Mouse (Mus musculus) urinary bladder, adult 18-20 months (tissue): ENCODE results near the gene Cdc27.
A peak's percentile ranks its signal among the peaks of the same experiment; 100 is the strongest.

Source experiments
- DNase-seq, 2 experiments: peaks; one replicate each; pipeline ENCODE4 v3.0.0; 2022; ENCODE audit warnings: low spot score in 2 of 2, mixed read lengths in 2 of 2

The Cdc27 gene

GRCm38 (mm10) chr11:104550406-104550974 is at the start of gene Cdc27, which contains the start of gene Myl4:
TSS of gene Cdc27 (minus strand) at chr11:104550620.
TSS of gene Myl4 (plus strand) at chr11:104550663.
- peak; percentile 98 to 100 for DNase-seq

DNA sequence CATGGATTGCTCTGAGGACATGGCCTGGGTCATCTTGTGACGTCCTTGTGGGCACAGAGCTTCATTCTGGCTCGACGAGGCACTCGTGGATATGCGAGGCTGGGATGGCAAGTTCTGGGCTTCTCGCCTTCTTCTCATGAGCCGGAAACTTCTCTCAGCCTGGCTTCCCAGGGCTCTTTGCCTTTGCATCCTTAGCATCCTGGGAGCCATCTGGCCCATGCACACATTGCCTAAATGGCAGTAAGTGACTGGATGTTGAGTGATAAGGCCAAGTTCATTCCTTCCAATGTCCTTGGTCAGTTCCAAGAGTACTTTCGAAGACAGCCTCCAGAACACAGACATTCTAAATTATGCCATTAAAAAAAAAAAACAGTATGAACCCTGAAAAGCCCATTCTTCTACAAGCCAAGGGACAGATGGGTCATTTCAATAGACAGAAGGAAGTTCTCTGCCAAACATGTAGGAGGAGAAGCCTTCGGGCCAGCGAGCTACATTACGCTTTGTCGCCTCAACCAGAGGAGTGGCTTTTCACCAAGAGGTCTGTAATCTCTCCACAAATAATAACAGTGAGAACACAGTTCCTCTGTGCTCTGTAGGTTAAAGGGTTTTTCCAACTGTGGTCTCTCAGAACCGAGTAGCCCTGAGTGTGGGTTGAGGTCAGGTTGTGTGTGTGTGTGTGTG is 49.0 kb upstream of the Cdc27 start:
- peak in 1 of 2 experiments; percentile 20 for DNase-seq

GRCm38 (mm10) chr11:104596365-104596764 is 45.9 kb upstream of the Cdc27 start:
- DNase-seq = no peak

GRCm38 (mm10) chr11:104592066-104592835 is 41.8 kb upstream of the Cdc27 start:
- no peak for DNase-seq

- peak; percentile 46 to 60 for DNase-seq
Measured at GRCm38 (mm10) chr11:104590148-104590547, 39.7 kb upstream of the Cdc27 start.

DNA sequence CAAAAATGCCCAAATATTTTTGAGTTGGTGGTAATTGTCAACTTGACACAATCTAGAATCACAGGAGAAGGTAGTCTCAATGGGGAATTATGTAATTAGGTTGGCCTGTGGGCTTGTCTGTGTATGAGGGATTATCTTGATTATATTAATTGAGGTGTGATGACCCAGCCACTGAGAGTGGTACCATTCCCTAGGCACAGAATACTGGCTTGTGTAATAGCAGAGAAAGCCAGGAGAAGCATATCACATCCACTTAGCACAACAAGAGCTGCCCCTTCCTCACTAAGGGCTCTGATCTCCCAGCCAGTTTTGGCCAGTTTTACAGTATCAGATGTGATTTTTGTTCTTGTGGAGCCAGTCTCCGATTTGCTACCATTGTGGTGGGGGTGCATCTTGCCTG is 39.1 kb upstream of the Cdc27 start:
- DNase-seq = no peak

GRCm38 (mm10) chr11:104588513-104588912 is 38.1 kb upstream of the Cdc27 start:
- no peak for DNase-seq

DNA sequence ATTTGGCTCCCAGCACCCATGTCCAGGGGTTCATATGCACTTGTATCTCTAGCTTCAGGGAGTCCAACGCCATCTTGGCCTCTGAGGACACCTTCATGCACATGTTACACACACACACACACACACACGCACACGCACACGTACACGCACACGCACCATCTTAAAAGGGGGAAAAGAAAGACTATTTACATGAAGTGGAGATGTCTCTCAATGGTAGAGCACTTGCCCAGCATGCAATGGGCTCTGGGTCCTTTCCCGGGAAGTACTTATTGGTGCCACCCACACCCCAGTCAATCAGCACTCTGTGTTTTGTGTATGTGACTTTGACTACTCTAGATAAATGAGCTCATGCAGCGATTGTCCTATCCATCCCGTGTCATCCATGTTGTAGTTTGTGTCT is 37.5 kb upstream of the Cdc27 start:
- no peak for DNase-seq

DNA sequence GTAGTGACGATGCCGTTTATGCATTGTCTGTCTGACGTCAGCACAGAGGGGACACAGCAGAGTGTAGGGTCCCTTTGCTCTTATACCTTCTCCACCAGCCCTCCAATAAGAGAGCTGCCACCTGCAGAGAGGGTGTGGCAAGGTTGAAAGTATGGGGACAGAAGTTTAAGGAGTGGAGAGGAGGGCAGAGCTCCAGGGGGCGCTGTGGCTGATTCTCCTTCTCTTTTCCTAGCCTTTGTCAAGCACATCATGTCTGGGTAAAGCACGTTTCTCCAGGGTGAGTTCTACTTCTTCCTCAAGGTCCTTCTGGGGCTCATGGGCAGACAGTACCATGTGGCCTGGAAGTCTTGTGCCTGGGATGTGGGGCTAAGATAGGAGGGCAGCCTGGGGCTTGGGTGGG is 35.1 kb upstream of the Cdc27 start:
- DNase-seq = no peak

GRCm38 (mm10) chr11:104582630-104583364 is 32.4 kb upstream of the Cdc27 start:
- no peak for DNase-seq

DNA sequence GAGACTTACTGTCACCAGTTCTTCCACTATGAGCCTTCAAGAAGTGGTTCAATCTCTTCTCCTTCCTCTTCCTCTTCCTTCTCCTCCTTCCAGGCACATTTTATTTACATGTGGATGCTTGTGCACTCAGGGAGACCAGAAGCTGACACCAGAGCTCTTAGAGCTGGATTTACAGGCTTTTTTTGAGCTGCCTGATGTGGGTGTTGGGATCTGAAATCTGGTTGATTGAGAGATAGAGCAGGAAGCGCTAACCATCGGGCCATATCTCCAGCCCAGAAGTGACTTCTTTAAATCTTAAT is 31.8 kb upstream of the Cdc27 start:
- no peak for DNase-seq

GRCm38 (mm10) chr11:104581446-104582307 is 31.3 kb upstream of the Cdc27 start:
- no peak for DNase-seq

- DNase-seq = no peak
Measured at GRCm38 (mm10) chr11:104580606-104581005, 30.2 kb upstream of the Cdc27 start.

- DNase-seq = no peak
Measured at GRCm38 (mm10) chr11:104580091-104580490, 29.7 kb upstream of the Cdc27 start.

DNA sequence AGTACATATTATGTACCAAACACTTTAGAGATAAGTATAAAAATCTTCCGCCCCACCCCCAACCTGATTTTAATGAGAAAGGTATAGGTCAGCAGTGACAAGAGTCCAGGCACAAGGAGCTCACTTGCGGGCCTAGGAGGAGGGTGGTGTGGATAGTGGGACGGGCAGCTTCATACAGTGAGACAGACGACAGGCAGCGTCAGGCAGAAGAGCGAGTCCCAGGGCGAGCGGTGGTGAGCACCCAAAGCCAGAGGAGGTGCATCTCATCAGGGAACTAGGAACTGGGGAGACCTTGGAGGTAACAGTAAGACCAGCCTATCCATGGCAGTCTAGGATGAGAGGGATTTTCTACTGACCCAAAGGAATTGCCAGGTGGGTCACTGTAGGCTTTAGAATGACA is 29.2 kb upstream of the Cdc27 start:
- no peak for DNase-seq

DNA sequence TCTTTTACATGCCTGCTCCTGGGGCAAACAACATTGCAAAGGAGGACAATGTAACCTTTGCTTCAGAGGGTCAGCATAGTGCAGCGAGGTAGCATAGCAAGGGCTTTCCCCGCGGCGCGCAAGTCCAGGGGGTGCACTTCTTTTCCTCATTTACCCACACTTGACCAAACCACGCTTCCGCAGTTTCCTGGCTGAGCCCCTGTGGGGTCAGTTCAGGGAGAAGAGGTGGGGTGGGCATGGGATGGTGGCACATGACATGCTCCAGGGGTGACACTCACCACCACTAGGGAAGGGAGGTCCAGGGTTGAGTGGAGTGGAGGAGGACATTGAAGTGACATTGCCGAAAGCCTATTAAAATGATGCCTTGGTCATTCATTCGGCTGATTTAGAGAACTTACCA is 28.7 kb upstream of the Cdc27 start:
- DNase-seq = no peak

GRCm38 (mm10) chr11:104578074-104578473 is 27.7 kb upstream of the Cdc27 start:
- no peak for DNase-seq

- no peak for DNase-seq
Measured at GRCm38 (mm10) chr11:104576772-104577612, 26.6 kb upstream of the Cdc27 start.

DNA sequence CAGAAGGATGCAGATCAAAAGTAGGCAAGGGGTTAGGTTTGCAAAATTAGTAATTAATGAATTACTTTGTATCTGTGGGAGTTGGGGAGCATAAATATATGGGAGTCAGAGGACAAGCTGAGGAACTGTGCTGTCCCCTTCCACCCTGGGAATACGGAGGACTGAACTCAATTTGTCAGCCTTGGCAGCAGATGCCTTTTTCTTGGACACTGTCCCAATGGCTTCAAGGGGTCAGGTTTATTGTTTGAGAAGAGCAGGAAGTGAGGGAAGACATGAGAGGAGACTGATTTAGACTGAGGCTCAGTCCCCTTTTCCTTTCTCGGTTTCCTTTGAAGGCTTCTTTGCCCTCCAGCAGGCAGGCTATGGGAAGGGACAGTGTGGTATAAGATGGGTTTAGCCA is 22.1 kb upstream of the Cdc27 start:
- no peak for DNase-seq

DNA sequence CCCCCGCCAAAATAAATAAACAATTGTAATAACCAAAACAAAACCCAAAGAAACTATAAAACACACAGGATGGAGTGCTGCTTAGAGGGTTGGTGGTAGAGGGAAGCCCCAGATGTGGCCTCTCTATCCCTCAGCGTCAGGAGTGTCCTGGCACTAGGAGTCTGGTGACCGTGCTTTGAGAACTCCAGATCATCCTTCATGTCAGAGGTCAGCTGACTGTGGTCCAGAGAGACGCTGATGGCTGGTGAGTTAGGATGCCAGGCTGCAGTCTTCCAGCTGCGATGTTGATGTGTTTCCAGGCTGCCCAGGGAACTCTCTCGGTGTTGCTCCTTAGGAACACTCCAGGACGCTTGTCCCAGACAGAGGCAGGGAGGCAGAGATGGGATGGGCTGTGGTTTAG is 21.7 kb upstream of the Cdc27 start:
- no peak for DNase-seq
